Mouse (Mus musculus) neural tube, embryonic 13.5 days (tissue): ENCODE results near the gene Ppp2r2c. TPM values are rescaled to one million over a fixed set of nuclear protein-coding genes. Genes with fewer than 3 reads are reported as not detected.

ENCODE experiments used
- ATAC-seq: fragments of 200-750 bp; cut with Nextera tagmentation; 2 replicates; pipeline ENCODE4 v1.8.0; 2017; ENCODE audit warnings: low read depth, mild to moderate bottlenecking, moderate TSS enrichment, moderate library complexity
- H3K27ac ChIP-seq: fragments of 300-500 bp; sonication (generic); replicated peaks from 2 replicates; pipeline ENCODE4 v1.5.1; 2015; ENCODE audit warnings: moderate library complexity, mild to moderate bottlenecking, inconsistent platforms
- H3K27me3 ChIP-seq: fragments of 300-500 bp; sonication (generic); 2 replicates; pipeline ENCODE4 v1.6.1; 2015; ENCODE audit warnings: mild to moderate bottlenecking, inconsistent platforms
- H3K36me3 ChIP-seq: fragments of 300-500 bp; sonication (generic); 2 replicates; pipeline ENCODE4 v1.6.1; 2015; ENCODE audit warnings: mild to moderate bottlenecking, inconsistent platforms
- H3K4me1 ChIP-seq: fragments of 300-500 bp; sonication (generic); replicated peaks from 2 replicates; pipeline ENCODE4 v1.6.1; 2015; ENCODE audit warnings: inconsistent platforms
- H3K4me2 ChIP-seq: fragments of 300-500 bp; sonication (generic); 2 replicates; pipeline ENCODE4 v1.6.1; 2015; ENCODE audit warnings: inconsistent platforms, mild to moderate bottlenecking, moderate library complexity
- H3K4me3 ChIP-seq: fragments of 300-500 bp; sonication (generic); 2 replicates; pipeline ENCODE4 v1.5.1; 2015; ENCODE audit warnings: mild to moderate bottlenecking, inconsistent platforms
- H3K9ac ChIP-seq: fragments of 300-500 bp; sonication (generic); 2 replicates; pipeline ENCODE4 v1.6.1; 2015; ENCODE audit warnings: moderate library complexity, mild to moderate bottlenecking, inconsistent platforms
- H3K9me3 ChIP-seq: fragments of 300-500 bp; sonication (generic); 2 replicates; pipeline ENCODE4 v1.6.1; 2016; ENCODE audit warnings: inconsistent platforms
- WGBS: fragments of 180-500 bp; shearing (Covaris S2); methylation state at CpG from one replicate; pipeline ENCODE4 v1.1.7; 2015; 5-methylcytosine and 5-hydroxymethylcytosine counted together
- polyA plus RNA-seq: library from polyadenylated mRNA; unstranded; fragments of >200 nt; fragmentation: Nextera tagmentation; extraction: Ambion mirVana; gene quantifications from 2 replicates; pipeline ENCODE4 v1.2.1, GENCODE M21; 2015

The Ppp2r2c gene
- polyA plus RNA-seq, 1 experiment from 2014 or later, result 44.8 TPM

DNA sequence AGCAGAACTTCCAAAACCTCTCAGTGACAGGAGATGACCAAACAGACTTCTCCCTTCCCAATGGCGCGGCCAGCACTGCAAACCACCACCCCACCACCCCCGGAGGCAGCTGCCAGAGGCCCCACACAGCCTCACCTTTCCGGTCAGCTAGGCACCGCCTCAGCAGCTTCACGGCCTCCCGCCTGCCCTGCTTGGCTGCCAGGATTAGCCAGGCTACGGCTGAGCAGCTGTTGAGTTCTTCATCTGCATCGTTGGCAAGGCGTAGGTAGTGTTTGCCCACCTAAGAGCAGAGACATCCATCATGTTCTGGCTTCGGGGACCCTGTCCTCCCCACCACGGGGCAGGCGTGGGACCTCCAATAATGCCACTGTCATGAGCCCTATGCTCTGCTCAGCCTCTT lies 107.0 kb downstream of the Ppp2r2c start:
- Histone ChIP-seq H3K9ac (no peak overlapping the region), H3K27me3 (no peaks in the 10 kb centered on the region), H3K4me3 (no peak overlapping the region), H3K4me2 (no peak overlapping the region), H3K36me3 (peaks cover 19% of the 10 kb centered on the region; the same call in 1 of the 2 replicates), H3K27ac (no peak overlapping the region), H3K9me3 (no peaks in the 10 kb centered on the region), H3K4me1 (no peaks in the 10 kb centered on the region)
- ATAC-seq, result no peak
- WGBS, result 85% methylated on average over 13 of the region's 13 CpGs

DNA sequence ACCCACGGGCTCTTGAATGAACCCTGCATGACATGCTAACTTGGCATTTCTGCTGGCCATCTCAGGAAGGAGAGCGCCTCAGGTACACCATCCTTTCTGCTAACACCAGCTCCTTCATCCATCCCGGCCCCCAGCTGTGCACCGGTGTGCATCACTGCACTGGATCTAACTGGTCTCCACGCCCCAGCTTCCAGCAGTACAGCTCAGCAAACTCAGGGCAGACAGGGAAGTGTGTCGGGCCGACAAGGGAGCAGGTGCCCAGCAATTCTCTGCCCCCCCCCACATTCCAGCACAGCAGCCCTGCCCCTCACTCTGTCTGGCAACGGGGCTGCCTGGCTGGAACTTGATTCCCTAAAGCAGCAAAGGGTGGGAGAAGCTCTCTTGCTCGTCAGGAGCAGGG lies 109.5 kb downstream of the Ppp2r2c start:
- H3K4me2 ChIP-seq, result no peak overlapping the region
- H3K27ac ChIP-seq, result no peak overlapping the region
- no peak for ATAC-seq
- WGBS, result 78% methylated on average over 9 of the region's 9 CpGs
- H3K9me3 ChIP-seq, result no peaks in the 10 kb centered on the region
- no peak overlapping the region for H3K4me3 ChIP-seq
- H3K9ac ChIP-seq, result no peak overlapping the region
- H3K27me3 ChIP-seq, result no peaks in the 10 kb centered on the region
- H3K36me3 ChIP-seq, result peaks cover 3% of the 10 kb centered on the region; the same call in 1 of the 2 replicates
- H3K4me1 ChIP-seq, result 0 out of 2 replicates have a peak, but pooled peaks cover 3% of the 10 kb centered on the region

DNA sequence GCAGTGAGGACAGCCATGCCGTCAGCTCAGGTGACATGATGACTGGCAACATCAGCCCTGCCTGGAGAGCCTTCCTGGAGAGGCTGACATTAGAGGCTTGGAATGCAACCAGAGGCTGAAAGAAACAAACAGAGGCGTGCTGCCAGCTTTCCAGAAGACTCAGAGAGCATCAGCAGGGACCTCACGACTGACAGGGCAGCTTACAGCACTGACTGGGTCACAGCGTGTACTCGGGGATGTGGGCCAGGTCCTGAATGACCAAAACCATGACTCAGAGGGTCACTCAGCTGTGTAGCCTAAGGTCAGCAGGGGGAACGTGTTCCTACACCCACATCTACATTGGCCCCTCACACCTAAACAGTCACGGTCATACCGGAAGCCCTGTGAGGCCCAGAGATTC lies 110.7 kb downstream of the Ppp2r2c start:
- WGBS, result 81% methylated on average over 8 of the region's 8 CpGs
- no peak for ATAC-seq
- H3K27me3 ChIP-seq, result no peaks in the 10 kb centered on the region

DNA sequence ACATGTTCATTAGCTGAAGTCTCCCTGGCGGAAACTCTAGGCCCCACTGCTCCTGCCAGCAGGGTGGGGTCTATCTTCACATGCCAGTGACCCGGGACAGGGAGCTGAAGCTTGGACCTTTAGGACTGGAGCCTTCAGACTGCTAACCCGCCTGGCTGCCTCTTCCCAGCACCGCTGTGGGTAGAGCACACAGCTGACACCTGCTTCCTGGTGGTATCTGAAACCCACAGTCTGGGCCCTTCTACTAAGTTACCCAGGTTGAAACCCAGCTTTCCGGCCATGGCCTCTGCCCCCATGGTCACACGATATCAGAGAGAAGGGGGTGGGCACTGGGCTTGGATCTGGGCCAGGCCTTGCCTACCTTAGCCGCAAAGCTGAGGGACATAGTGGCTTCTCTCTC lies 111.3 kb downstream of the Ppp2r2c start:
- Histone ChIP-seq H3K36me3 (no peaks in the 10 kb centered on the region; the same call in 1 of the 2 replicates), H3K4me3 (no peak overlapping the region), H3K9me3 (no peaks in the 10 kb centered on the region), H3K27me3 (no peaks in the 10 kb centered on the region), H3K27ac (no peak overlapping the region), H3K4me1 (0 out of 2 replicates have a peak, but pooled peaks cover 3% of the 10 kb centered on the region), H3K4me2 (no peak overlapping the region), H3K9ac (no peak overlapping the region)
- ATAC-seq, result no peak
- 82% methylated on average over 7 of the region's 7 CpGs for WGBS

More for the DNA sequence above, 110.7 kb downstream of the Ppp2r2c start:
- Histone ChIP-seq H3K4me2 (no peak overlapping the region), H3K4me1 (0 out of 2 replicates have a peak, but pooled peaks cover 3% of the 10 kb centered on the region), H3K9me3 (no peaks in the 10 kb centered on the region), H3K9ac (no peak overlapping the region), H3K4me3 (no peak overlapping the region), H3K27ac (no peak overlapping the region), H3K36me3 (no peaks in the 10 kb centered on the region; the same call in 1 of the 2 replicates)

DNA sequence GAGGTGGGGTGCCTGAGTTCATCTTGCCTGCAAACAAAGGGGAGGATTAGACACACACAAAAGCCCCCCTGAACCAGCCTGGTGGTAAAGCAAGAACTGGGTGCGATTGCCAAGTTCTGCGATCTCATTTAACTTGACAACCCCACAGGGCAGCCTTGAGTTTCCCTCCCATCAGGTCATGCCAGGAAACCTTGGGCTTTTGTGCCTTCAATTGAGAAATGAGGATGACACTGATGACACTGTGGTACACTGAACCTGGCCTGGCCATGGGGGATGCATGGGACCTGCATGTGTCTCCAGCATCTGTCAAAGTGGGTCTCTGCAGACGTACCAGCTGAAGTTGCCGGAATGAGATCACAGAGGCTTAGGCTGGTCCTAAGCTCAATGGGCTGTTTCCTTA lies 114.0 kb downstream of the Ppp2r2c start:
- ATAC-seq, result no peak
- Histone ChIP-seq H3K27ac (no peak overlapping the region), H3K4me3 (no peak overlapping the region), H3K4me1 (0 out of 2 replicates have a peak, but pooled peaks cover 3% of the 10 kb centered on the region), H3K27me3 (no peaks in the 10 kb centered on the region), H3K9me3 (no peaks in the 10 kb centered on the region), H3K9ac (no peak overlapping the region), H3K36me3 (no peaks in the 10 kb centered on the region), H3K4me2 (no peak overlapping the region)
- WGBS, result 82% methylated on average over 4 of the region's 4 CpGs

DNA sequence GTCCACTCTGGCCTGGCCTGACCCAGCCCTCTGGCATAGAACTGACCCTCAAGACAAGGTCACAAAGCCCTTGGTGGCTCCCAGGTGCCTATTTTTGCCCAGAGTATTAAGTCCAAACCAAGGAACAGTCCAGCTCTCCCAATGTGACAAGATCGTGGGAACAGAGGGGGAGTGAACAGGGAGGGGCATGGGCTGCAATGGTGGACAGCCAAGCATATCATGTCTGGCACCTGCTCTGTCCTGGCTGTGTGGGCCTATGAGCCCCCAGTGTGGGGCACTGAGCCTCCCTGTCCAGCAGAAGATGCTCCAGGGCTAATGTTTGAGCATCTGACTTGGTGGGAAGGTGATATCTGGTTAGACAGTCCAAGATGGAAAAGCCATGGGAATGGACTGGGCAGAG lies 118.3 kb downstream of the Ppp2r2c start:
- Histone ChIP-seq H3K4me1 (peaks cover 21% of the 10 kb centered on the region), H3K36me3 (no peaks in the 10 kb centered on the region), H3K9ac (no peak overlapping the region), H3K27me3 (no peaks in the 10 kb centered on the region), H3K4me3 (no peak overlapping the region), H3K9me3 (no peaks in the 10 kb centered on the region), H3K4me2 (no peak overlapping the region), H3K27ac (no peak overlapping the region)
- no peak for ATAC-seq
- 85% methylated on average over 1 of the region's 1 CpGs for WGBS

DNA sequence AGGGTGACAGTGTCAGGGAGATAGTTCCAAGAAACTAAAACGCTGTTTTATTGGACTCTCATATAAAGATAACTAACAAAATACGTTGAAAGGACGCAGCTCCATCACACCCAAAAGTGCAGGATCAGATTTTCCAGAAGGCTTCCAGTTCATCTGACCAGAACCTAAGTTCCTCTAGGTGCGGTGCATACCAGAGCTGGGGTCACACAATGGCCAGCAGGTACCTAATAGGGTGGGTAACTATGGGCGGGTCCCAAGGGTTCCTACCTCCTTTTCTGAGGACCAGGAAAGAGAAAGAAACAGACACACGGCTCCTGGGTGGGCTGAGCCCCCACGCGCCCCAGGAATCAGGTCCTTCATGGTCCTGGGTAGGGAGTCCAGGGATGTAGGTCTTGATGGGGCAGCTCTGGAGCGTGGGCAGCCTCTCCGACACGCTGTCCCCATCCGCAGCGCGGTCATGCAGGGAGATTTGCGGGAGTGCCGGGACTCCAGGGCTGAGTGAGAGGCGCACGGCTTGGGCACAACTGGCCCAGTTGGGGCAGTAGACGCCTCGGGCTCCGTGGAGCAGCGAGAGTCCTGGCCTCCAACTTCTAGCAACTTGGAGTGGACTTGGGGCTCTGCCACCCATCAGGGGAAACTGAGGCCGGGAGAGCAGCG lies 119.9 kb downstream of the Ppp2r2c start:
- 12% methylated on average over 24 of the region's 24 CpGs for WGBS
- H3K27ac ChIP-seq, result 0 out of 2 replicates have a peak overlapping the region, but pooled peaks have one; percentile 62
- ATAC-seq, result peak; percentile 72

DNA sequence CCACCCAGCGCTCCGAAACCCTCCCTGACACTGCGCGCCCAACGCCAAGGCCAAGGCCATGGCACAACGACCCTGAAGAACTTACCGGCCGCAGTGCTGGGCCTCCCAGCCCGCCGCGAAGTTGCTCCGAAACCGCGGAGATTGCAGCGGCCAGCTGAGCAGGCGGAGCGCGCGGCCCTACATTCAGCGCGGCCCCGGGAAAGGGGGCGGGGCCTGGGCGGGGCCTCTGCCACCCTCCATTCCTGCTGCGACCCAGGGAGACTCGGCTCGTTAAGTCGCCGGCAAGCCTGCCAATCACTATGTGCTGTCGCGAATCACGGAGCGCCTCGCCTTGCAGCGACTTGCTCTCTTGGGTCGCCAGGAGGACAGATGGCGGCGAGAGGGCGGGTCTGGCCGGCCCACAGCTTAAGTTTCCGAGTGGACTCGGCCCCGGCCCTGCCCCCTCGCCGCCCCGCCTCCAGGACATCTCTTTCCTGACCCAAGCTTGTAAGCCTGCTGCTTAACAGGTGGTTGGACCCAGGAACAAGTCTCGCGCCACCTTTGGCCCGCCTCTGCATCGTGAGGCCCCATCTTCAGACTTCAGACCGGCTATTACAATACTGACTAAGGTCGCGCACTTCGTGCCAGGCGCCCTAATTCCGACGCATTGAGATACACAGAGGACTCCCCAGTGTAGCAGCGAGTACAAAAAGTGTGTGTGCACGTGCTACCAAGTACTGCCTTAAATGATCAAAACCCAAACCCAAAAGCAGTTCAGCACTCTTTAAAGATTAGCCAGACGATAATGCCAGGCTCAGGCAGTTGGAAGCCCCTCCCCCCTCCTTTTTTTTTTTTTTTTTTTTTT lies 120.7 kb downstream of the Ppp2r2c start, which contains the start of gene Wfs1:
Wfs1 (minus strand) TSS at position 425 of the 844 bp plus-strand sequence.
- ATAC-seq, result peak; percentile 98

More for the DNA sequence above, 119.9 kb downstream of the Ppp2r2c start:
- Histone ChIP-seq H3K27me3 (no peaks in the 10 kb centered on the region), H3K4me2 (peak overlapping the region; percentile 96), H3K9me3 (no peaks in the 10 kb centered on the region), H3K9ac (peak overlapping the region; percentile 77), H3K4me1 (peaks cover 17% of the 10 kb centered on the region), H3K4me3 (peak overlapping the region; percentile 64), H3K36me3 (no peaks in the 10 kb centered on the region)

DNA sequence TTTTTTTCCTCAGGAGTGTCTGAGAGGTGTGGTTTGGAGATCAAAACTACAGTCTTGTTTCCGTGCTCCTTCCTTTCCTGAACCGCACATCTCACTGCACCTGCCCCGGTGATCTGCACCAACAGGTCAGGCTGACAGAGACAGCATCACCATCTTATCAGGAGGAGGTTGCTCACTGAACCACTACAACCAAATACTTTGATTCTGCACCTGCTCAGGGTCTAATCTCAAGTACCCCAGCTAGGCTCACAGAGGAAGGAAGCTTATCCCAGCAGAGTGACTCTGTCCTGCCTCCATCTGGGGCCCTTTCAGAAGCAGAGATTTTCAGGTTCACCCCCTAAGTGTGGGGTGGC lies 121.3 kb downstream of the Ppp2r2c start:
- Histone ChIP-seq H3K9ac (no peak overlapping the region; the same call in 1 of the 2 replicates), H3K27ac (no peak overlapping the region), H3K4me3 (peak overlapping the region; percentile 64), H3K36me3 (no peaks in the 10 kb centered on the region), H3K4me2 (peak overlapping the region; percentile 96), H3K4me1 (peaks cover 17% of the 10 kb centered on the region), H3K27me3 (no peaks in the 10 kb centered on the region), H3K9me3 (no peaks in the 10 kb centered on the region)
- ATAC-seq, result no peak; the same call in 1 of the 2 replicates
- 6% methylated on average over 3 of the region's 3 CpGs for WGBS

More for the DNA sequence above, 120.7 kb downstream of the Ppp2r2c start, which contains the start of gene Wfs1:
- under 1% methylated on average over 60 of the region's 60 CpGs for WGBS
- Histone ChIP-seq H3K4me1 (peaks cover 17% of the 10 kb centered on the region), H3K36me3 (no peaks in the 10 kb centered on the region), H3K4me2 (peak within 1 kb of the TSS; percentile 96), H3K9me3 (no peaks in the 10 kb centered on the region), H3K27ac (peak within 1 kb of the TSS; percentile 62; the same call in 1 of the 2 replicates), H3K27me3 (no peaks in the 10 kb centered on the region), H3K4me3 (peak within 1 kb of the TSS; percentile 64), H3K9ac (peak within 1 kb of the TSS; percentile 77)

DNA sequence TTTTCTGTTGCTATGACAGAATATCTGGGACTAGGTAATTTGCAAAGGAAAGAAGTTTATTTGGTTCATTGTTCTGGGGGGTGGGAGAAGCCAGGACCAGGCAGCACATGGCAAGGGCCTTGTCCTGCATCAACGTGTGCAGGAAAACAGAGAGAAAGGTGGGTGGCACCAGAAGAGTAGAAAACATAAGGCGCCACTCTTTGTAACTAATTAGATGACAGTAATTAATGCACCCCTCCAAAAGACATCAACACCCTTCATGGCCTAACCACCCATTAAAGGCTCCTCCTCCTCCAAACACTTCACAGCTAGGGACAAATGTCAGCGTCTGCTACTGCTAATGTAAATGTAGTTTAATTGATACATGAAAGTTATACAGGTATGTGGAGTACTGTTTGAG lies 121.9 kb downstream of the Ppp2r2c start:
- no peak for ATAC-seq

DNA sequence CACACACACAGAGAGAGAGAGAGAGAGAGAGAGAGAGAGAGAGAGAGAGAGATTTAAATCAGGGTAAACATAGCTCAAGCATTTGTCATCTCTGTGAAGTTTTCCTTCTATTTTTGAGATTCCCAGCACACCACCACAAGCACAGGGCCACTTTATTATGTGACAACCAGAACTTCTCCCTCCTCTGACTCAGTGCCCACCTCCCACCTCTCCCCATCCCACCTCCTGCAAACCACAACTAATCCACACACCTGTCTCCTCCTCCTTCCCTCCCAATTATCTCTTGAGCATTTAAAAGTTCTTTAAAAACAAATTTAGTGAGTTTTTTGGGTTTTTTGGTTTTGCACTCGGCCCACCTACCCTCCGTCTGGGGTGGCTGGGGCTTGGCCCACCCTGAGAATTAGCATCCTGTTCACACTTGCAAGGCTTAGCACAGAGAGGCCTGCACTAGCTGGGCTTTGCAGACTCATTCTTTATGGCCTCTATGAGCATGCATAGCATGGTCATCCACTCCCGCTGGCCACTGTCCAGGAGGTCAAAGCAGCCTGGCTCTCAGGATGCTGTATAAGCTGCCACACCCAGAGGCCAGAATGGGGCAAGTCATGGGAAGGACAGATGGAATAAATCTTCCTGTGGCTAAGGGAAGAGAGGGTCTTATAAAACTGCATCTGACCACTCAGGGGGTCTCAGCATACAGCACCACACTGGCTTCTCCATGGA lies 122.5 kb downstream of the Ppp2r2c start:
- Histone ChIP-seq H3K9ac (no peak overlapping the region), H3K4me3 (no peak overlapping the region), H3K4me2 (no peak overlapping the region), H3K9me3 (no peaks in the 10 kb centered on the region), H3K4me1 (peaks cover 17% of the 10 kb centered on the region), H3K36me3 (no peaks in the 10 kb centered on the region), H3K27me3 (no peaks in the 10 kb centered on the region), H3K27ac (no peak overlapping the region)
- no peak for ATAC-seq
- WGBS, result 66% methylated on average over 3 of the region's 3 CpGs

More for the DNA sequence above, 121.9 kb downstream of the Ppp2r2c start:
- H3K27me3 ChIP-seq, result no peaks in the 10 kb centered on the region
- no peak overlapping the region for H3K9ac ChIP-seq
- H3K27ac ChIP-seq, result no peak overlapping the region
- 27% methylated on average over 3 of the region's 3 CpGs for WGBS
- no peaks in the 10 kb centered on the region for H3K9me3 ChIP-seq
- H3K4me3 ChIP-seq, result no peak overlapping the region
- H3K4me1 ChIP-seq, result peaks cover 17% of the 10 kb centered on the region
- H3K36me3 ChIP-seq, result no peaks in the 10 kb centered on the region
- no peak overlapping the region for H3K4me2 ChIP-seq
